Mouse (Mus musculus): ENCODE data around the gene Col11a2.

Col11a2 gene

DNA sequence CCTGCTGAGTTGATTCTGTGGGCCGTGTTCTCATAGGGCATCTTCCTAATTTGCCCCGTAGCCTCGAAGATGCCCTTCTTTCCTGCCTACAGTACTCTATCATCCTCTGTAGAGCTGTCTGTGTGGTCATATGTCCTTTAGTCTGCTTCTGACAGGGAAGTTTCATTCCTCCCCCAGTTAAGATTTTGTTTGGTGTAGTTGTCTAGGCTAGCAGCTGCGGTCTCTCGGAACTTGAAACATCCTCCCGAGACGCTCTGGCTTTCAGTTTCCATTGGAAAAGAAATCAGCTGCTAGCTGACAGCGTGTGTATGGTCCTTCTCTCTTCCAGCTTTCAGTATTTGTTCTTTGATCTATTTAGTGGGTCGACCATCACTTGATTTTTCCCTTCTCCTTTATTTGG lies 65.6 kb downstream of the Col11a2 start:
- no peak for DNase-seq (ENCODE audit: low spot score)

DNA sequence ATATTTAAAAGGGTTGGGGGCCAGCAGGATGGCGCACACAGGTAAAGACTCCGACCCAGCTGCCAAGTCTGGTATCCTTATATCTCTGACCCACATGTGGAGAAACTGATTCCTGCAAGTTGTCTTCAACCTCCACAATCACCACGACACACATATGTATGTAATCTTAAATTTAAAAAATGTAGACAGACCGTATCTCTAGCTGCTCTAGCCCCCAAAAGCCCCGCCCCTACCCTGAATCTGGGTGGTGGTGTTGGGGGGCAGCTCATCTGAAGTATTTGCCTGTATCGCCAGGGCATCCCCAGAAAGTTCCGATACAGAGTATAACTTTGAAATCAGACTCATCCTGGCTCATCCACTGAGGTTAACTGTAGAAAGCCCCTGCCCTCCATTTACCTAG lies 67.3 kb downstream of the Col11a2 start:
- DNase-seq (ENCODE audit: low spot score), result no peak

DNA sequence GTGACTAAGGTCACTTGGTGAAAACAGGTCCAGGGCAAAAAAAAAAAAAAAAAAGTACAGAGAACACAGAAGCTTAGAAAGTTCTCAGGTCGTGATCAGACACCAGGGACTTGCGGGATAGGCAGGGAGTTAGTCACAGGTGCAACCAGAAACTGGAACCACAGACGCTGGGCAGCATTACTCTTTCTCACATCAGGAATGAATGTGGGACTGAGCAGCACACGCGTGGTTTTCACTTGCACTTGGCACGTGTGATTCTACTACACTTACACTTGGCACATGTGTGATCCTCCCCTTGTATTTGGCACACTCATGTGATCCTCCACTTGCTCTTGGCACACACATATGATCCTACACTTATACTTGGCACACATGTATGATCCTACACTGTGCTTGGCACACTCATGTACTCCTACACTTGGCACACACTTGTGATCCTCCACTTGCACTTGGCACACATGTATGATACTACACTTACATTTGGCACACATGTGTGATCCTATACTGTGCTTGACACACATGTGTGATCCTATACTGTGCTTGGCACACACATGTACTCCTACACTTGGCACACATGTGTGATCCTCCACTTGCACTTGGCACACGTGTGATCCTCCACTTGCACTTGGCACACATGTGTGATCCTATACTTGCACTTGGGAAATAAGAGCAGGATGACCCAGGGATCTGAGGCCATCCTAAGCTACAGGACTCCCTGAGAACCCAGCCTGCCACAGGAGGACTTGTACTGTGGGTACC lies 68.1 kb downstream of the Col11a2 start:
- no peak for DNase-seq (ENCODE audit: low spot score)

DNA sequence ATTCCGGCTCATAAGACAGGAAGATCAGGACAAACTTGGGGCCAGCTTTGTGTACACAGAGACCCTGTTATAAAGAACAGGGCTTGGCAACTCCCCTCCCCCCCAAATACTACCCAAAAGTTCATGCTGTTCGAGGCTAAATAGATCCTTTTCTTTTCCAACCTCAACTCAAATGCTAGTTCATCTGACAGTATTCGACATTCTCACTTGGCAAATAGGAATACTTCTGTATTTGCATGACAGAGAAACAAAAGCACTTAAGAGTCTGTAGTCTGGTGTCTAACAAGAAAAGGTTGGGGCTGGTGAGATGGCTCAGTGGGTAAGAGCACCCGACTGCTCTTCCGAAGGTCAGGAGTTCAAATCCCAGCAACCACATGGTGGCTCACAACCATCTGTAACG lies 69.2 kb downstream of the Col11a2 start:
- no peak for DNase-seq (ENCODE audit: low spot score)

DNA sequence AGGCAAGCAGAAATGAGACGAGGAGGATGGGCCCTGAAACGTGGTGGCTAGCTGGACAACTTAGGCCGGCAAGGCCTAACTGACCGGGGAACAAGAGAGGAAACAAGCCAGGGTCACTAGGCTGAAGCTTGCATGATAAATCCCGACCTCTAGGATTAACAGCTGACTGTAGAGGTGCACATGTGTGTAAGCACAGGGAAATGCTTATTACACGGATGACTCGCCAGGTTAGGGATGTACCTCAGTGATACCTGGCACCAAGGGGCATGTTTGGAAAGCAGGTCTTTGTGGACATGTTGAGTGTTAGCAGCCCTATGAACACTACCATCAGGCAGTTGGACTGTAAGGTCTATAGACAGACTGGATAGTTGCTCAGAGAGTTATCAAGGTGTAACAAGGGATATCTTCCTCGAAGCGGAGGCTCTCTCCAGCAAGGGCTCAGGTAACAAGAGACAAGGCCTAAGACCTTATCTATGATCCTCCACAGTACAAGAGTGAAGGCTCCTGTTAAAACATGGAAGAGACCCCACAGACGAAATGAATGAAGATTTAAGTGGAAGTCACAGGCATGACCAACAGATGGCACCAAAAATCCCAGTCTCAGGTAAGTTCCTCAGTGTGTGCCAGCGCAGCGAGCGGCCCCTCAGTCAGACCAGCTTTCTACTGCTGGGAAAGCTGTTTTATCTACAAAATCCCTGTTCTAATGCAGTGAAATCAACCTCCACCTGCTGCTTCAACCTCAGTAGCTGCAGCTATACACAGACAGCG lies 70.0 kb downstream of the Col11a2 start:
- no peak for DNase-seq (ENCODE audit: low spot score)

DNA sequence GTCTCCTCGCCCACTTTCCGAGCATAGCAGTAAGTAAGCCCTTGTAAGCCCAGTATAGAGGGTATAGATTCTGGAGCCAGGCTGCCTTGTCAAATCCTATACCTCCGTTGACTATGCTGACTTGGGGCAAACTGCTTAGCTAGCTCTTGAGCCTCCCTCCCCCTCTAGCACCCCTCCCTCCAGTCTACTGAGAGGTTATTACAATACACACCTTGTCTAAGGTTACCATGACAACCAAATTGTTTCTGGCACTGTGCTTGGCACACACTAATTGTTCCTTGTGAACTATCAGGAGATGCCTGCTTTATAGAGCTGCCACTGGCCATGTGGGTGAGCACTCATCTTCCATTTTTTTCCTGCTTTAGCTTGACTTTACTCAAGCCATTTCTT lies 70.6 kb downstream of the Col11a2 start:
- no peak for DNase-seq (ENCODE audit: low spot score)

DNA sequence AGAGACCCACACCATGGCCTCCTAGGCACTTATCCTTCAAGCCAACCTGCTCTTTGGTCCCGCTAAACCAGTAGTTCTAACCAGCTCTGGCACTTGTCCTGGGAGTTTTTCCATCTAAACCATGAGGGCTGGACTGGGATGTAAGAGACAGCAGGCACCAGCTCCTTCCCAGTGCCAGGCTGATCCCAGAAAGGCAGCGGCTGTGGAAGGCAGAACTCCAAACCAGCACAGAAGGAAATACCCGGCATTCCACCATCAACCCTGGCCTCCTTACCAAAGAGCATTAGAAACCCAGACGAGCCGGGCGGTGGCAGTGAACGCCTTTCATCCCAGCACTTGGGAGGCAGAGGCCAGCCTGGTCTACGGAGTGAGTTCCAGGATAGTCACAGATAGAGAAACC lies 71.1 kb downstream of the Col11a2 start:
- no peak for DNase-seq (ENCODE audit: low spot score)

DNA sequence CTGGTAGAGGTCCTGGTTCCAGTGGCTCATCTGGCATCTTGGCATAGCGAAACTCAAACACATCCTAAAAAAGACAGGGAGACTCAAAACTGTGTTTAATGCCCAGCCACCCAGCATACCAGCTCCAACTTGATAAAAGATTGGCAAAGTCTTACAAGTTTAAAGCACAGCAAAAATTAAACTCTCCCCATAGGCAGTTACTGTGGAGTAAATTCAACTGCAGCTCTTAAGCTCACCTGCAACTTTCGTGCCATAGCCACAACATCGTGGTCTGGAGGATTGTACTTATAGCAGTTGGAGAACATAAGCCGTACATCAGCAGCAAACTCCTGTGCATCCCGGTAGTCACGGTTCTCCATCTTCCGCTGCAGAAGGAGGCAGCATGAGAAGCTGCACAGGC lies 74.9 kb downstream of the Col11a2 start:
- DNase-seq (ENCODE audit: low spot score), result no peak

All from urinary bladder, postnatal 14 days (tissue).